9 mouse cellular contexts compared by ENCODE assay signal in genomic region chr4:141867498-141867897, GRCm38 (mm10). TPM values are rescaled to one million over a fixed set of nuclear protein-coding genes. Genes with fewer than 3 reads are reported as not detected.
A peak's percentile ranks its signal among the peaks of the same experiment; 100 is the strongest.
DNase-seq lines count a peak whose midpoint lies in the region; ATAC-seq and TF ChIP-seq lines count a peak whose summit lies in the region.
"Had no signal": no experiment of that assay in that cellular context is flagged by ENCODE, and none has a peak within 500 bp of the region (broad histone marks: within the 10 kb centered on the region; RNA-seq: fewer than 3 reads in every experiment).

No protein-coding gene starts in this region.

- no peaks in the 10 kb centered on the region for H3K27me3 ChIP-seq in embryonic facial prominence, embryonic 11.5 days (ENCODE audit: control insufficient read depth, insufficient read depth, low read length)
- H3K27me3 ChIP-seq in embryonic facial prominence, embryonic 10.5 days (replicated peaks; ENCODE audit: low read depth, poor library complexity, severe bottlenecking), result peaks cover 19% of the 10 kb centered on the region
- H3K27me3 ChIP-seq in heart, embryonic 15.5 days, result no peaks in the 10 kb centered on the region
- no peaks in the 10 kb centered on the region for H3K27me3 ChIP-seq in stomach, embryonic 14.5 days (ENCODE audit: control insufficient read depth, insufficient read depth, low read length)

- H3K4me1 ChIP-seq in embryonic facial prominence, embryonic 11.5 days (ENCODE audit: control insufficient read depth, insufficient read depth, low read length), result peaks cover 6% of the 10 kb centered on the region
- peaks cover 46% of the 10 kb centered on the region for H3K4me1 ChIP-seq in embryonic facial prominence, embryonic 10.5 days
- H3K4me1 ChIP-seq in cortical plate, adult 2 months (ENCODE audit: control insufficient read depth, insufficient read depth, low read length), result peaks cover 13% of the 10 kb centered on the region
- H3K4me1 ChIP-seq in heart, embryonic 15.5 days (replicated peaks), result peaks cover 88% of the 10 kb centered on the region
- H3K4me1 ChIP-seq in stomach, embryonic 14.5 days (ENCODE audit: control insufficient read depth, insufficient read depth, low read length), result peaks cover 45% of the 10 kb centered on the region

- 46% methylated on average over 4 of the region's 4 CpGs for WGBS in embryonic facial prominence, embryonic 11.5 days
- WGBS in embryonic facial prominence, embryonic 10.5 days, result 47% methylated on average over 4 of the region's 4 CpGs
- WGBS in heart, embryonic 15.5 days, result 11% methylated on average over 4 of the region's 4 CpGs
- 23% methylated on average over 4 of the region's 4 CpGs for WGBS in stomach, embryonic 14.5 days

- no peak overlapping the region for H3K4me2 ChIP-seq in embryonic facial prominence, embryonic 11.5 days (ENCODE audit: low read depth, low read length)
- H3K4me2 ChIP-seq in heart, embryonic 15.5 days, result peak overlapping the region; percentile 48
- 0 out of 2 replicates have a peak overlapping the region, but pooled peaks have one; percentile 18 for H3K4me2 ChIP-seq in stomach, embryonic 14.5 days (replicated peaks; ENCODE audit: low read depth, low read length)

- no peaks in the 10 kb centered on the region for H3K9me3 ChIP-seq in embryonic facial prominence, embryonic 11.5 days (replicated peaks; ENCODE audit: control insufficient read depth, low read length)
- H3K9me3 ChIP-seq in embryonic facial prominence, embryonic 10.5 days, result no peaks in the 10 kb centered on the region
- H3K9me3 ChIP-seq in heart, embryonic 15.5 days (replicated peaks), result no peaks in the 10 kb centered on the region
- H3K9me3 ChIP-seq in stomach, embryonic 14.5 days (ENCODE audit: control insufficient read depth, low read depth, low read length), result no peaks in the 10 kb centered on the region

- no peak overlapping the region for H3K9ac ChIP-seq in embryonic facial prominence, embryonic 11.5 days (replicated peaks; ENCODE audit: low read length)
- H3K9ac ChIP-seq in heart, embryonic 15.5 days, result peak overlapping the region; percentile 21; the same call in 1 of the 2 replicates
- H3K9ac ChIP-seq in stomach, embryonic 14.5 days (replicated peaks; ENCODE audit: low read depth, low read length), result no peak overlapping the region

- H3K4me3 ChIP-seq in embryonic facial prominence, embryonic 11.5 days (ENCODE audit: low read depth, low read length), result no peak overlapping the region
- H3K4me3 ChIP-seq in embryonic facial prominence, embryonic 10.5 days, result no peak overlapping the region
- H3K4me3 ChIP-seq in cortical plate, adult 2 months (ENCODE audit: insufficient read depth, low read length), result no peak overlapping the region
- H3K4me3 ChIP-seq in heart, embryonic 15.5 days, result peak overlapping the region; percentile 0; the same call in 1 of the 2 replicates
- H3K4me3 ChIP-seq in stomach, embryonic 14.5 days (ENCODE audit: low read depth, low read length), result no peak overlapping the region
- H3K4me3 ChIP-seq: erythroblast, embryonic 14.5 days had no signal

- H3K36me3 ChIP-seq in embryonic facial prominence, embryonic 11.5 days (replicated peaks; ENCODE audit: control insufficient read depth, insufficient read depth, low read depth, low read length), result no peaks in the 10 kb centered on the region; the same call in 1 of the 2 replicates
- no peaks in the 10 kb centered on the region; the same call in none of the 2 replicates for H3K36me3 ChIP-seq in embryonic facial prominence, embryonic 10.5 days (replicated peaks)
- no peaks in the 10 kb centered on the region for H3K36me3 ChIP-seq in heart, embryonic 15.5 days
- peaks cover 11% of the 10 kb centered on the region; the same call in 1 of the 2 replicates for H3K36me3 ChIP-seq in stomach, embryonic 14.5 days (ENCODE audit: control insufficient read depth, insufficient read depth, low read length)

- TF ChIP-seq CTCF in cortical plate, adult 2 months (IDR thresholded peaks at IDR 0.05; ENCODE audit: extremely low read depth, insufficient read depth, low read length), result no peak

- no peak for TF ChIP-seq POLR2A in cortical plate, adult 2 months (IDR thresholded peaks at IDR 0.05; ENCODE audit: extremely low read depth, insufficient read depth, low read length)

- DNase-seq in embryonic facial prominence, embryonic 11.5 days (ENCODE audit: low spot score), result no peak
- no peak for DNase-seq in embryonic facial prominence, embryonic 10.5 days (ENCODE audit: low spot score)
- DNase-seq in 3134 (ENCODE audit: extremely low read depth, insufficient read length, low spot score), result peak; percentile 60
- peak; percentile 59 to 77 for DNase-seq in layer of hippocampus, postnatal 14 days (ENCODE audit: low spot score in 2 of 2)
- no peak for DNase-seq in B cell, adult 2 months

- 0 out of 2 replicates have a peak overlapping the region, but pooled peaks have one; percentile 13 for H3K27ac ChIP-seq in embryonic facial prominence, embryonic 11.5 days (replicated peaks; ENCODE audit: low read depth, low read length)
- H3K27ac ChIP-seq in embryonic facial prominence, embryonic 10.5 days (replicated peaks), result no peak overlapping the region
- peak overlapping the region; percentile 62 for H3K27ac ChIP-seq in cortical plate, adult 2 months (ENCODE audit: insufficient read depth, low read length)
- H3K27ac ChIP-seq in heart, embryonic 15.5 days, result peak overlapping the region; percentile 89
- H3K27ac ChIP-seq in stomach, embryonic 14.5 days (ENCODE audit: low read length), result peak overlapping the region; percentile 44; the same call in 1 of the 2 replicates

- ATAC-seq in embryonic facial prominence, embryonic 11.5 days (replicated peaks; ENCODE audit: insufficient number of reproducible peaks, low FRiP score, low TSS enrichment, low read depth), result no peak
- ATAC-seq in heart, embryonic 15.5 days (replicated peaks; ENCODE audit: insufficient number of reproducible peaks, insufficient read depth, low FRiP score, low read depth), result peak; percentile 40
- no peak; the same call in 1 of the 2 replicates for ATAC-seq in stomach, embryonic 14.5 days (ENCODE audit: insufficient number of reproducible peaks, insufficient read depth, low FRiP score, low read depth)

RNA-seq across cellular contexts. Expression of gene Efhd2, which starts 7.2 kb away (rescaled TPM):
- 18.2 and 19.1 TPM in 2 replicates for polyA plus RNA-seq in embryonic facial prominence, embryonic 11.5 days (2014; fragmentation: Nextera tagmentation; extraction: Ambion mirVana)
- 40.7 and 41.8 TPM in 2 replicates for polyA plus RNA-seq in embryonic facial prominence, embryonic 10.5 days (2016; fragmentation: Nextera tagmentation; extraction: Ambion mirVana)
- polyA plus RNA-seq in cortical plate, adult 2 months (2012; rRNA removed), result 360 and 365 TPM in 2 replicates
- 62.0 and 79.3 TPM in 2 replicates for polyA plus RNA-seq in heart, embryonic 15.5 days (2015; fragmentation: Nextera tagmentation; extraction: Ambion mirVana)
- 10 to 100 TPM; 55.2 to 60.4 TPM for total RNA-seq in layer of hippocampus, postnatal 14 days (2021)
- polyA plus RNA-seq in stomach, embryonic 14.5 days (2014; fragmentation: Nextera tagmentation; extraction: Ambion mirVana), result 58.8 and 65.0 TPM in 2 replicates

RNA-seq across cellular contexts. Expression of gene Ctrc, which starts 21.3 kb away (rescaled TPM):
- polyA plus RNA-seq in embryonic facial prominence, embryonic 11.5 days (2014; fragmentation: Nextera tagmentation; extraction: Ambion mirVana), result not detected in 2 replicates
- polyA plus RNA-seq in embryonic facial prominence, embryonic 10.5 days (2016; fragmentation: Nextera tagmentation; extraction: Ambion mirVana), result not detected in 2 replicates
- polyA plus RNA-seq in cortical plate, adult 2 months (2012; rRNA removed), result not detected in 2 replicates
- not detected in 2 replicates for polyA plus RNA-seq in heart, embryonic 15.5 days (2015; fragmentation: Nextera tagmentation; extraction: Ambion mirVana)
- not detected for total RNA-seq in layer of hippocampus, postnatal 14 days (2021)
- not detected in 2 replicates for polyA plus RNA-seq in stomach, embryonic 14.5 days (2014; fragmentation: Nextera tagmentation; extraction: Ambion mirVana)
- polyA plus RNA-seq: erythroblast, embryonic 14.5 days had no signal

RNA-seq across cellular contexts. Expression of gene Cela2a, which starts 41.5 kb away (rescaled TPM):
- polyA plus RNA-seq in embryonic facial prominence, embryonic 11.5 days (2014; fragmentation: Nextera tagmentation; extraction: Ambion mirVana), result not detected in 2 replicates
- polyA plus RNA-seq in embryonic facial prominence, embryonic 10.5 days (2016; fragmentation: Nextera tagmentation; extraction: Ambion mirVana), result not detected in 2 replicates
- polyA plus RNA-seq in cortical plate, adult 2 months (2012; rRNA removed), result 0.13 and 0.17 TPM in 2 replicates
- 0.35 TPM in 1 of 2 replicates, not detected in the other for polyA plus RNA-seq in heart, embryonic 15.5 days (2015; fragmentation: Nextera tagmentation; extraction: Ambion mirVana)
- total RNA-seq in layer of hippocampus, postnatal 14 days (2021), result not detected
- 0.73 TPM in 1 of 2 replicates, not detected in the other for polyA plus RNA-seq in stomach, embryonic 14.5 days (2014; fragmentation: Nextera tagmentation; extraction: Ambion mirVana)
- polyA plus RNA-seq: erythroblast, embryonic 14.5 days had no signal

Comparison
In these comparisons a context has a peak if more than half of its experiments do, and no peak if none do; other contexts are left out.
1. DNase-seq: peak in 3134 (single experiment) and layer of hippocampus, postnatal 14 days (2 of 2); none in embryonic facial prominence, embryonic 11.5 days (single experiment), embryonic facial prominence, embryonic 10.5 days (single experiment) and B cell, adult 2 months (0 of 2).